Mouse (Mus musculus) liver, adult 2 months (tissue): ENCODE data around the gene Arhgef11. TPM values are rescaled to one million over a fixed set of nuclear protein-coding genes. Genes with fewer than 3 reads are reported as not detected.

Source experiments
- DNase-seq: peaks from one replicate; pipeline ENCODE4 v3.0.0-alpha.2; 2011; ENCODE audit warnings: low read depth, low spot score; ENCODE audit errors: extremely low read depth
- H3K27ac ChIP-seq: fragments of 200-500 bp; replicated peaks from 2 replicates; pipeline ENCODE4 v1.5.1; 2012; ENCODE audit warnings: low read depth, mild to moderate bottlenecking, control low read depth, inconsistent platforms, low read length; ENCODE audit not compliant: insufficient read depth
- H3K27me3 ChIP-seq: fragments of 200-500 bp; 2 replicates; pipeline ENCODE4 v1.6.1; 2012; ENCODE audit warnings: mild to moderate bottlenecking, moderate library complexity, low read length, inconsistent platforms; ENCODE audit not compliant: control insufficient read depth, insufficient read depth
- H3K36me3 ChIP-seq: fragments of 200-500 bp; 2 replicates; pipeline ENCODE4 v1.6.1; 2012; ENCODE audit warnings: low read length, inconsistent platforms; ENCODE audit not compliant: control insufficient read depth, insufficient read depth
- H3K4me1 ChIP-seq: fragments of 200-500 bp; 2 replicates; pipeline ENCODE4 v1.6.1; 2011; ENCODE audit warnings: low read length; ENCODE audit not compliant: control insufficient read depth, insufficient read depth
- H3K4me3 ChIP-seq: fragments of 200-500 bp; 2 replicates; pipeline ENCODE4 v1.5.1; 2011; ENCODE audit warnings: low read depth, mild to moderate bottlenecking, control low read depth, low read length, moderate library complexity; ENCODE audit not compliant: insufficient read depth
- H3K79me2 ChIP-seq: fragments of 200-500 bp; 2 replicates; pipeline ENCODE4 v1.6.1; 2012; ENCODE audit warnings: inconsistent platforms, mild to moderate bottlenecking, low read length, moderate library complexity; ENCODE audit not compliant: control insufficient read depth, insufficient read depth
- H3K9ac ChIP-seq: fragments of 200-500 bp; 2 replicates; pipeline ENCODE4 v1.6.1; 2012; ENCODE audit warnings: low read depth, mild to moderate bottlenecking, control low read depth, inconsistent platforms, low read length
- CTCF ChIP-seq: fragments of 200-500 bp; IDR thresholded peaks from 2 replicates; pipeline ENCODE4 v1.5.1; 2011; ENCODE audit warnings: low read depth, low read length, control low read depth
- POLR2A ChIP-seq: fragments of 200-500 bp; IDR thresholded peaks from 2 replicates; pipeline ENCODE4 v1.6.1; 2011; ENCODE audit warnings: low read length, control low read depth; ENCODE audit not compliant: insufficient read depth; ENCODE audit errors: extremely low read depth
- WGBS: fragments of 180-500 bp; shearing (Covaris S2); methylation state at CpG from one replicate; pipeline ENCODE4 v1.1.7; 2018; 5-methylcytosine and 5-hydroxymethylcytosine counted together
- polyA plus RNA-seq: library from polyadenylated mRNA; depleted of rRNA; stranded (reverse); fragments of >200 nt; gene quantifications from 2 replicates; pipeline ENCODE4 v1.2.3, GENCODE M21; 2012
- total RNA-seq: library from RNA; depleted of rRNA; stranded (reverse); fragments of >200 nt; gene quantifications from 2 replicates; pipeline ENCODE4 v1.2.3, GENCODE M21; 2014

Gene Arhgef11
- total and polyA plus RNA-seq, 2 experiments, result 12.6 to 16.4 TPM

DNA sequence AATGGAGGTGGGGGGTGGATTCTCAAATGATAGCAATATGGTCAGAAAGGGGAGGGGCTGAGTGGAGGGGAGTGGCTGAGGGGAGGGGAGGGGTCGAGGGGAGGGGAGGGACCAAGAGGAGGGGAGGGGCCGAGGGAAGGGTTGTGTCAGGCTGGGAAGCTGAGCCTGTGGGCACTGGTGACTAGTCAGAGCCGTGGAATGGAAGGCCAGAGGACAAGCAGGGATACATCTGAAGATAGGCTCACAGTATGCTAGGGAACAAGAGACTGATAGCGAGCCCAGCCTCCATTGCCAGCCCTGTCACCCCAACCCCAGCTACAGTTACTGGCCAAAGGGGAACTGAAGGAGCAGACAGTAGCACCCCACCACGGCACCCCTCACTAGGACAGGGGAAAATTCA lies 141.3 kb downstream of the Arhgef11 start:
- Histone ChIP-seq H3K4me1 (peaks cover 2% of the 10 kb centered on the region; the same call in 1 of the 2 replicates), H3K79me2 (no peaks in the 10 kb centered on the region), H3K27me3 (no peaks in the 10 kb centered on the region), H3K4me3 (no peak overlapping the region), H3K27ac (no peak overlapping the region), H3K36me3 (no peaks in the 10 kb centered on the region), H3K9ac (no peak overlapping the region)
- no peak for DNase-seq
- TF ChIP-seq CTCF, result no peak
- no peak for TF ChIP-seq POLR2A
- WGBS, result 63% methylated on average over 4 of the region's 5 CpGs

DNA sequence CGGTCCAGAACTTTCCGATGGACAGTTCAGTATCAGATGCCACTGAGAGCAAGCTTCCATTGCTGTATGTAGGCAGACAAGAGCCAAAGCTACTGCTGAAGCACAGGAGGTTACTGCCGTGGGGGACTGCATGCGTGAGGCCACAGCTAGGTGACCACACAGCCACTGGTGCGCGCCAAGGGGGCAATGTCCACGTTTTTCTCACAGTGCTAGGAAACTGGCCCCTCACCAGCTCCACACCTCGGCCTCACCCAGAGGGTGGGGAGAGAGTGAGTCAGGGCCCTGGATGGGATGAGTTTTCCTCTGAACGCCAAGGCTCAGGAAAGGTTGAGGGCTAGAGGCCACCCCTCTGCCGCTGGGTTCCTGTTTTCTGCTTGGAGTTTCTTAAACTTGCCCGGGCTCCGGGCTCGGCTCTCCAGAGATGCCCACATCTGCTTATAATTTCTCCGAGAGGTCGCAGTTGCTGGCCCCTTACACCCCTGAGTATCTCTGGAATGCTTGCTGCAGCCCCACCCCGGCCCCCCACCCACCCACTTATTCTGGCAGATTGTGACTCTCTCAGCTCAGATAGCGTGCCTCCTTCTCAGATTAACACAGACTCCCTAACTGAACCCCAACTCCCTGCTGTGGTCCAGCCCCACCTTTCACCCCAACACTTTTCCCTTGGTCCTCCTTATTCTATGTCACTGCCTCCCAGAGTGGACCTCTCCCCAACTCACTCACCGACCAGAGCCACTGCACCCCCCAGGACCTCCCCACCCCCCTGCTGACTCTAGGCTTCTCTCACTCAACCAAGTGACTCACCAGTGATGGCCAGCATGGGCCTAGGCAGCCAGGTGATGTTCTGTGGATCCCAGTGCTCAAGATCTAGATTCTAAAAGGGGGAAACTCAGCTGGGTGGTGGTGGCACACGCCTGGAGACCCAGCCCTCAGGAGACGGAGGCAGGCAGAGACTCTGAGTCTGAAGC lies 144.3 kb downstream of the Arhgef11 start:
- DNase-seq, result no peak
- H3K36me3 ChIP-seq, result no peaks in the 10 kb centered on the region
- no peaks in the 10 kb centered on the region for H3K4me1 ChIP-seq
- no peaks in the 10 kb centered on the region for H3K27me3 ChIP-seq
- no peak overlapping the region for H3K27ac ChIP-seq
- 0 out of 2 replicates have a peak, but pooled peaks cover under 1% of the 10 kb centered on the region for H3K79me2 ChIP-seq
- TF ChIP-seq CTCF (no peak), POLR2A (no peak)
- 53% methylated on average over 20 of the region's 20 CpGs for WGBS
- no peak overlapping the region for H3K4me3 ChIP-seq
- H3K9ac ChIP-seq, result no peak overlapping the region

- WGBS, result 77% methylated on average over 4 of the region's 4 CpGs
- Histone ChIP-seq H3K9ac (no peak overlapping the region), H3K79me2 (0 out of 2 replicates have a peak, but pooled peaks cover 4% of the 10 kb centered on the region), H3K27me3 (no peaks in the 10 kb centered on the region), H3K4me1 (no peaks in the 10 kb centered on the region), H3K27ac (no peak overlapping the region), H3K36me3 (no peaks in the 10 kb centered on the region), H3K4me3 (no peak overlapping the region)
- no peak for TF ChIP-seq CTCF
- TF ChIP-seq POLR2A, result no peak
- DNase-seq, result no peak
Observed at GRCm38 (mm10) chr3:87763202-87763601, 145.8 kb downstream of the Arhgef11 start.

DNA sequence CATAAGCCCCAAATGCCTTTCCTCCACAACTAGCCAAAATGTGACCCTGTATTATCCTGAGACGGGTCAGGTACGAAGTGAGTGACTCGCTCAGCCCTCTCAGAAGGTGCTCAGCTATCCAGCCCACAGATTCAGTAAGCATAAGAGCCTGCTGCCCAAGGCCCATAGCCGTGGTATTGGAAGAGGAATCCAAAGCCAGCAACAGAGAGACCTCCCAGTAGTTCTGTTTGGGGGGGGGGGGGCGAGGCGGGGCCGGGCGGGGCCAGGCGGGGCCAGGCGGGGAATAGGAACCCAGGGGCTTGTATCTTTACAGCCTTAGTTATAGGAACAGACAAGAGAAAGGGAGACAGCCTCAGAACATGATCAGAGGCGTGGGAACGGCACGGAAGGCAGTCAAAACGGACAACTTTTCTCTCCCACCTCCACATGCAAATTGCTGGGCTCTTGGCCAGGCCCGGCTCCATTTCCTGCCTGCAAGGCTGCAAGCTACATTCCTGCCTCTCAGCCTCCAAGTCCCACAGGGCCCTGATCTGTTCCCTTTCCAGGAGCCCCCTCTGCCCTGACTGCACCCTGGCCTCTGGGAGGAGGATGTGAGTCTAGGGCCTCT lies 146.4 kb downstream of the Arhgef11 start:
- Histone ChIP-seq H3K27ac (peak overlapping the region; percentile 85), H3K79me2 (0 out of 2 replicates have a peak, but pooled peaks cover 4% of the 10 kb centered on the region), H3K4me1 (no peaks in the 10 kb centered on the region), H3K36me3 (no peaks in the 10 kb centered on the region), H3K4me3 (no peak overlapping the region; the same call in 1 of the 2 replicates), H3K27me3 (no peaks in the 10 kb centered on the region), H3K9ac (peak overlapping the region; percentile 23)
- no peak for TF ChIP-seq POLR2A
- peak; percentile 14 for DNase-seq
- WGBS, result 42% methylated on average over 15 of the region's 15 CpGs

- Histone ChIP-seq H3K27ac (peak overlapping the region; percentile 85), H3K27me3 (no peaks in the 10 kb centered on the region), H3K4me1 (no peaks in the 10 kb centered on the region), H3K36me3 (no peaks in the 10 kb centered on the region), H3K4me3 (peak overlapping the region; percentile 41; the same call in 1 of the 2 replicates), H3K9ac (peak overlapping the region; percentile 23; the same call in 1 of the 2 replicates), H3K79me2 (0 out of 2 replicates have a peak, but pooled peaks cover 4% of the 10 kb centered on the region)
- TF ChIP-seq POLR2A, result no peak
- no peak for TF ChIP-seq CTCF
- WGBS, result 44% methylated on average over 10 of the region's 10 CpGs
- DNase-seq, result no peak
Observed at GRCm38 (mm10) chr3:87764506-87764905, 147.1 kb downstream of the Arhgef11 start.

DNA sequence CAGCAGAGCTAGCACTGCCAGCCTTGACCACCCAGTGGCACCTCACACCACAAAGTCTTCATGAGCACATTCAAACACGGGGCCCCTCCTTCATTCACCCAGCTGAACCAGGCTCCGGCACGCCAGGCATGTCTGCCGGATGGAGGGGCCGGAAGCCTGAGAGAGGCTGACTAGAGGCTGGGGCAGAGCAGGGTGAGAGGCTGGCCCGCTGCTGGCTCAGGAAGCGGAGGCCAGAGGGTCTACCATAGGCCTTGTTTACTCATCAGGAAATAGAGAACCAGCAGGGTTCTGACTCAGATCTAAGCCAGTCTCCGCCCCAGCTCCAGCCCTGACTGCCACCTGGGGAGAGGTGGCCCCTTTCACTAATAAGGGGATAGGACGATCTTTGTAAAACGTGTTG lies 147.7 kb downstream of the Arhgef11 start:
- no peak for TF ChIP-seq POLR2A
- TF ChIP-seq CTCF, result no peak
- H3K9ac ChIP-seq, result peak overlapping the region; percentile 37; the same call in 1 of the 2 replicates
- WGBS, result 62% methylated on average over 10 of the region's 10 CpGs
- H3K4me3 ChIP-seq, result peak overlapping the region; percentile 41
- H3K79me2 ChIP-seq, result 0 out of 2 replicates have a peak, but pooled peaks cover 4% of the 10 kb centered on the region
- H3K36me3 ChIP-seq, result no peaks in the 10 kb centered on the region
- H3K27ac ChIP-seq, result peak overlapping the region; percentile 85
- no peaks in the 10 kb centered on the region for H3K27me3 ChIP-seq
- H3K4me1 ChIP-seq, result no peaks in the 10 kb centered on the region
- DNase-seq, result no peak
